21 mouse cellular contexts compared by ENCODE assay signal in genomic region chr5:148754896-148755295, GRCm38 (mm10).
DNase-seq lines count a peak whose midpoint lies in the region; ATAC-seq and TF ChIP-seq lines count a peak whose summit lies in the region.
"Had no signal": no experiment of that assay in that cellular context is flagged by ENCODE, and none has a peak within 500 bp of the region (broad histone marks: within the 10 kb centered on the region; RNA-seq: fewer than 3 reads in every experiment).

No protein-coding gene starts in this region.

- H3K27ac ChIP-seq in liver, postnatal 0 days (ENCODE audit: low read depth): no peak overlapping the region
- no peak overlapping the region for H3K27ac ChIP-seq in liver, embryonic 11.5 days (ENCODE audit: low read depth, low read length)
- H3K27ac ChIP-seq in testis, adult 2 months (ENCODE audit: control insufficient read depth, insufficient read depth, low read depth, low read length): no peak overlapping the region
- H3K27ac ChIP-seq in neural tube, embryonic 15.5 days (replicated peaks): no peak overlapping the region
- no peak overlapping the region for H3K27ac ChIP-seq in hindbrain, postnatal 0 days
- H3K27ac ChIP-seq: gastrocnemius, adult 2 months; heart, embryonic 15.5 days; limb, embryonic 15.5 days; midbrain, embryonic 12.5 days had no signal

- H3K9me3 ChIP-seq in liver, postnatal 0 days (ENCODE audit: low read length): no peaks in the 10 kb centered on the region
- H3K9me3 ChIP-seq in liver, embryonic 11.5 days (ENCODE audit: control insufficient read depth, low read length): no peaks in the 10 kb centered on the region
- H3K9me3 ChIP-seq in neural tube, embryonic 15.5 days (replicated peaks): no peaks in the 10 kb centered on the region
- no peaks in the 10 kb centered on the region for H3K9me3 ChIP-seq in hindbrain, postnatal 0 days (ENCODE audit: low read length)
- H3K9me3 ChIP-seq: heart, embryonic 15.5 days; limb, embryonic 15.5 days had no signal

- peak; percentile 82 for ATAC-seq in liver, postnatal 0 days
- no peak for ATAC-seq in liver, embryonic 11.5 days (replicated peaks; ENCODE audit: low FRiP score)
- ATAC-seq in neural tube, embryonic 15.5 days (ENCODE audit: low FRiP score): no peak
- ATAC-seq in hindbrain, postnatal 0 days: no peak
- ATAC-seq: CD4-positive, CD25-positive, alpha-beta regulatory T cell, adult 4 months had no signal

- TF ChIP-seq EP300 in liver, postnatal 0 days (IDR thresholded peaks at IDR 0.05; ENCODE audit: low read depth): no peak

- no peak overlapping the region for H3K4me2 ChIP-seq in liver, postnatal 0 days (ENCODE audit: low read depth, low read length)
- H3K4me2 ChIP-seq in liver, embryonic 11.5 days: no peak overlapping the region
- H3K4me2 ChIP-seq in neural tube, embryonic 15.5 days: no peak overlapping the region
- H3K4me2 ChIP-seq in hindbrain, postnatal 0 days (ENCODE audit: low read depth, low read length): no peak overlapping the region
- H3K4me2 ChIP-seq: heart, embryonic 15.5 days; limb, embryonic 15.5 days; midbrain, embryonic 12.5 days had no signal

- no peaks in the 10 kb centered on the region for H3K27me3 ChIP-seq in liver, postnatal 0 days (ENCODE audit: insufficient read depth, low read length)
- no peaks in the 10 kb centered on the region for H3K27me3 ChIP-seq in liver, embryonic 11.5 days (replicated peaks; ENCODE audit: control insufficient read depth, insufficient read depth, low read length)
- no peaks in the 10 kb centered on the region for H3K27me3 ChIP-seq in testis, adult 2 months (ENCODE audit: control insufficient read depth, insufficient read depth, low read length)
- H3K27me3 ChIP-seq in neural tube, embryonic 15.5 days (replicated peaks): no peaks in the 10 kb centered on the region
- H3K27me3 ChIP-seq in hindbrain, postnatal 0 days (ENCODE audit: insufficient read depth, low read length): no peaks in the 10 kb centered on the region
- H3K27me3 ChIP-seq: heart, embryonic 15.5 days; limb, embryonic 15.5 days; midbrain, embryonic 12.5 days had no signal

- no peak overlapping the region for H3K4me3 ChIP-seq in liver, postnatal 0 days (ENCODE audit: low read depth, low read length)
- H3K4me3 ChIP-seq in liver, embryonic 11.5 days (ENCODE audit: low read depth, low read length): no peak overlapping the region
- peak overlapping the region; percentile 57 for H3K4me3 ChIP-seq in testis, adult 2 months (ENCODE audit: control insufficient read depth, low read depth, low read length)
- no peak overlapping the region for H3K4me3 ChIP-seq in neural tube, embryonic 15.5 days (replicated peaks)
- H3K4me3 ChIP-seq in hindbrain, postnatal 0 days (ENCODE audit: low read length): no peak overlapping the region
- H3K4me3 ChIP-seq: gastrocnemius, adult 2 months; heart, embryonic 15.5 days; limb, embryonic 15.5 days; midbrain, embryonic 12.5 days had no signal

- H3K9ac ChIP-seq in liver, postnatal 0 days (replicated peaks): no peak overlapping the region
- H3K9ac ChIP-seq in liver, embryonic 11.5 days (ENCODE audit: low read depth, low read length): no peak overlapping the region
- no peak overlapping the region for H3K9ac ChIP-seq in neural tube, embryonic 15.5 days (replicated peaks)
- no peak overlapping the region for H3K9ac ChIP-seq in hindbrain, postnatal 0 days (replicated peaks; ENCODE audit: low read length)
- H3K9ac ChIP-seq: heart, embryonic 15.5 days; limb, embryonic 15.5 days; midbrain, embryonic 12.5 days had no signal

- H3K4me1 ChIP-seq in liver, postnatal 0 days (ENCODE audit: insufficient read depth): no peaks in the 10 kb centered on the region
- no peaks in the 10 kb centered on the region for H3K4me1 ChIP-seq in liver, embryonic 11.5 days (replicated peaks; ENCODE audit: control insufficient read depth, insufficient read depth, low read length)
- peaks cover 21% of the 10 kb centered on the region for H3K4me1 ChIP-seq in testis, adult 2 months (ENCODE audit: control insufficient read depth, insufficient read depth, low read length)
- peaks cover 12% of the 10 kb centered on the region; the same call in 1 of the 2 replicates for H3K4me1 ChIP-seq in neural tube, embryonic 15.5 days
- no peaks in the 10 kb centered on the region for H3K4me1 ChIP-seq in hindbrain, postnatal 0 days (ENCODE audit: insufficient read depth, low read length)

- no peaks in the 10 kb centered on the region for H3K36me3 ChIP-seq in liver, postnatal 0 days (replicated peaks; ENCODE audit: insufficient read depth, low read length)
- no peaks in the 10 kb centered on the region for H3K36me3 ChIP-seq in liver, embryonic 11.5 days (ENCODE audit: control insufficient read depth, insufficient read depth, low read length)
- no peaks in the 10 kb centered on the region for H3K36me3 ChIP-seq in testis, adult 2 months (ENCODE audit: control insufficient read depth, insufficient read depth, low read length)
- H3K36me3 ChIP-seq in neural tube, embryonic 15.5 days: no peaks in the 10 kb centered on the region
- H3K36me3 ChIP-seq in hindbrain, postnatal 0 days (ENCODE audit: insufficient read depth, low read length): no peaks in the 10 kb centered on the region
- H3K36me3 ChIP-seq: heart, embryonic 15.5 days; limb, embryonic 15.5 days; midbrain, embryonic 12.5 days had no signal

- no peak for TF ChIP-seq CTCF in liver, postnatal 0 days (IDR thresholded peaks at IDR 0.05; ENCODE audit: low read depth)
- TF ChIP-seq CTCF in testis, adult 2 months (IDR thresholded peaks at IDR 0.05; ENCODE audit: control insufficient read depth, insufficient read depth, insufficient replicate concordance, low read depth, low read length): no peak
- TF ChIP-seq CTCF in hindbrain, postnatal 0 days (IDR thresholded peaks at IDR 0.05; ENCODE audit: low read depth): no peak

- DNase-seq in adrenal gland, adult 2 months: peak; percentile 76
- no peak for DNase-seq in adrenal gland, postnatal 4 days (ENCODE audit: low spot score in 2 of 2)
- DNase-seq in liver, postnatal 0 days: peak; percentile 33
- no peak for DNase-seq in liver, embryonic 11.5 days (ENCODE audit: low spot score)
- no peak for DNase-seq in testis, postnatal 10 days (ENCODE audit: low spot score)
- DNase-seq in hindbrain, postnatal 0 days (ENCODE audit: low spot score): no peak
- DNase-seq: cerebellum, adult 18-20 months; cerebellum, postnatal 25 days; gastrocnemius, adult 2 months; heart, adult 11 months; kidney, adult 9 months; kidney, postnatal 25 days; right cerebral cortex, postnatal 4 days; thymus, adult 18-20 months; thymus, postnatal 4 days had no signal

- 58% methylated on average over 10 of the region's 10 CpGs for WGBS in liver, postnatal 0 days (ENCODE audit: insufficient replicate concordance)
- 76% methylated on average over 10 of the region's 10 CpGs for WGBS in liver, embryonic 11.5 days
- 71% methylated on average over 10 of the region's 10 CpGs for WGBS in neural tube, embryonic 15.5 days
- 61% methylated on average over 10 of the region's 10 CpGs for WGBS in hindbrain, postnatal 0 days

- peak; percentile 16; the same call in 1 of the 2 replicates for TF ChIP-seq POLR2A in testis, adult 2 months (IDR thresholded peaks at IDR 0.05; ENCODE audit: control insufficient read depth, low read depth, low read length)

Comparison
In these comparisons a context has a peak if more than half of its experiments do, and no peak if none do; other contexts are left out.
1. DNase-seq: peak in adrenal gland, adult 2 months (single experiment) and liver, postnatal 0 days (single experiment); none in adrenal gland, postnatal 4 days (0 of 2), liver, embryonic 11.5 days (single experiment), testis, postnatal 10 days (single experiment) and hindbrain, postnatal 0 days (single experiment).